Mouse (Mus musculus): ENCODE results near the gene Nup160.

The Nup160 gene

DNA sequence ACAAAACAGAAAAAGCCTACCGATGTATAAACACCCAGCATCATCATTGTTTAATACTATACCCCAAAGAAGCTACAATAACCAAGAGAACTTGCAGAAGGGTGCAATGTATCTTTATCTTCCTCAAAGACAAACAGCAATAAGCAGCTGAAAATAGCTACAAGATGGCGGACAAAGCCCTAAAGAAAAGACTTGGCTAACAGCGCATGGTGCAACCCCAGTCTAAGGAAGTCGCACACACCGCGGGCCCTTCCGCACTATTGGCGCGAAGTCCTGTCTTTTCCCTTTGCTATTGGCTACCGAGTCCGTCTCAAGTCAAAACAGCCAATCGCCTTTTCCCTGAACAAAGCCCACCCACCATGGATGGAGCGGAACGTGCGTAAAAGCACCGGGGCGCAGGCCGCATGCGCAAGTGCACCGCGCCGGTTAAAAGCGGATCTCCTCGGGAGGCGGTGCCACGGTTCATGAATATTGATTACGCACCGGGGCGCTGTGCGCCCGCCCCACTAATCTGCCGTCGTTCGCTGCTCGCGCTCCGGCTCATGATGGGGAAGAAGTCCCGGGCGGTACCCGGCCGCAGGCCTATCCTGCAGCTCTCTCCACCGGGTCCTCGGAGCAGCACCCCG is 68.2 kb downstream of the Nup160 start, which contains the start of gene Fnbp4:
Gene Fnbp4 (plus strand): TSS at position 318 of the 626 bp plus-strand sequence.
- DNase-seq (ENCODE audit: extremely low spot score), result peak; percentile 97

DNA sequence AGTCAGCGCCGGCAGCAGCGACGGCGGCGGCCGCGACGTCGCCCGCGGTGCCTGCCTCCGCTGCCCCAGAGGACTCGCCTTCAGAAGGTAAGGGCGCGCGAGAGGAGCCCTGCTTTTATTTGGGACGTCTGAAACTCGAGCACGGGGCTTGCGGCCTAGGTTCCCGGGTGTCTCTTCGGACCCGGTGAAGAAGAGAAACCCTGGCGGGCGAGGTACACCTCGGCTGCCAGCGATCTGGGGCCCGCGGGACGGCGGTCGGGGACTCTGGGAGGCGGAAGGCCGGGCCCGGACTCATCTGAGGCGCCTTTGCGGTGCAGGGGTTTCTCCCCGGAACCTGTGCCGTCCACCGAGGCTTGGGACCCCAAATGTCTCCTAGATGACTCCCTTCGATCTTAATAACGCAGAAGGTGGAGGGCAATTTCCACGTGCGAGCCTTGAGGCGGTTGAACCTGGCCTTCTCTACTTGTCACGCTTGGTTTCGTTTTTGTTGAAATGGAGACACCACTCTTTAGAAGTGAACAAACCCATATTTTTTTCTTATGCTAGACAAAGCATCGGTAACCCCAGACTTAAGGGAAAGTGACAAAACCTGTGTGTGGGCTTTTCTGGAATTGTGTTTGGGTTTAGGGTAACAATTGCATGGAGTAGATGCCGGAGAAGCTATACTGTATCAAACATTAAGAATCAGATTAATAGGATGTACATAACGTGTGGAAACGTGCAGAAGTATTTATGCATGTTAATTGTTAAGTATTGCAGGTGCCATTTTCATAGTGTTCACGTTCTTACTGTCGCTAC is 68.9 kb downstream of the Nup160 start:
- no peak for DNase-seq (ENCODE audit: extremely low spot score)

- peak; percentile 9 for DNase-seq (ENCODE audit: extremely low spot score)
These were observed 69.5 kb downstream of the Nup160 start for GRCm38 (mm10) chr2:90746538-90746865.

- no peak for DNase-seq (ENCODE audit: extremely low spot score)
These were observed 70.1 kb downstream of the Nup160 start for GRCm38 (mm10) chr2:90747131-90747530.

GRCm38 (mm10) chr2:90749676-90750459 is 72.9 kb downstream of the Nup160 start:
- DNase-seq (ENCODE audit: extremely low spot score), result no peak

DNA sequence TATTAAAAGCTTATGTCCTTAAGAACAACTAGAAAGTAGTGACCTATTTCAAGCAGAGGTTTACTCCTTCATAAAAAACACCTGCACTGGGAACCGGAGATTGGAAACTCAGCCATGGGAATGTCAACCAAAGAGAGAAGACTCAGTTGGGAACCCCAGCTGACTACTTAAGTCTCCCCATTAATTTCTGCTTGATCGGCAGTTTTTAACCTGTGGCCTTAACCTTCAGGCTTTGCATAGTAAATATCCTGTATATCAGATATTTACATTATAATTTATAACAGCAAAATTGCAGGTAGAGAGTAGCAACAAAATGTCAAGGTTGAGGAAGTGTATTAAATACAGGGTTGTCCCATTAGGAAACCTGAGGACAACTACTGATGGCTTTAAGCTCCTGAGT is 76.5 kb downstream of the Nup160 start:
- no peak for DNase-seq (ENCODE audit: extremely low spot score)

DNA sequence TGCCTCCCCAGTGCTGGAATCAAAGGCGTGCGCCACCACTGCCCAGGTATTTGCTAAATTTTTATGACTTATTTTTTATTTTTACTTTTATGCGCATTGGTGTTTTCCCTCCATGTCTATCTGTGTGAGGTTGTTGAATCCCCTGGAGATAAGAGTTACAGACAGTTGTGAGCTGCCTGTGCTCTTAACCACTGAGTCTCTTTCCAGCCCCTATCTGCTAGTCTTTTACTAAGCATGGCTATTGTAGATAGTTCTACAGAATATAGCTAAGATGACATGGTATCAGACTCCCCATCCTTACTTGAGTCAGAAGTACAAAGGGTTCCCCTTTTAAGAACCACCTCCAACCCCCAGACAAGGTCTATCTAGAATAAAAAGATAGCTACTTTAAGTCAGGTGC is 77.2 kb downstream of the Nup160 start:
- no peak for DNase-seq (ENCODE audit: extremely low spot score)

DNA sequence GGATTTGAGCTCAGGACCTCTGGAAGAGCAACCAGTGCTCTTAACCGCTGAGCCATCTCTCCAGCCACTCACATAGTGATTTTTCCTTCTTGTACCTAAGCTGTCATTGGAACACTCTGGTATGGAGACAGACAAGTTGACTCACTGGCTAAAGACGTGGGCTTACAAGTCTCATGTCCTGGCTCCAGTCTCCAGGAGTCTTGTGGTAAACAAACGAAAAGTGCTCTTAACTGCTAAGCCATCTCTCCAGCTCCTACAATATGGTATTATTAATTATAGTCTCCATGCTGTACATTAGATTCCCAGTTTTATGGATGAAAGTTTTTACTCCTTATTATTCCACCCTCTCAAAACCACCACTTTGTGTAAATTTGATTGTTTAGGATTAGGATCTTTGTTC is 88.1 kb downstream of the Nup160 start:
- DNase-seq (ENCODE audit: extremely low spot score), result no peak

DNA sequence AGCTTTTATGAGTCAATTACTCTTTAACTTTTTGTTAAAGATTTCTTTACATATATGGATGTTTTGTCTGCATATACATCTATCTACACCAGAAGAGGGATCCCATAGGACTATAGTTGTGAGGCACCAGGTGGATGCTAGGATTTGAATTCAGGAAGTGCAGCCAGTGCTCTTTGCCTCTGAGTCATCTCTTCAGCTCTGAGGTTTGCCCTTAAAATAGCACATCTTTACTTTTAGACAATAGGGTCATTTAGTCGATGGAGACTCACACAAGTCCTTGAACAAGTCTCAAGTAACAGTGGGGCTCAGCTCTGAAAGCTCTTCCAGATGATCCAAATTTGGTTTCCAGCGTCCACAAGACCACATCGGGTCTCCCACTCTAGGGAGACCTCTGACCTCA is 104.3 kb downstream of the Nup160 start:
- DNase-seq (ENCODE audit: extremely low spot score), result peak; percentile 7

GRCm38 (mm10) chr2:90781938-90782337 is 104.9 kb downstream of the Nup160 start:
- DNase-seq (ENCODE audit: extremely low spot score), result peak; percentile 6

DNA sequence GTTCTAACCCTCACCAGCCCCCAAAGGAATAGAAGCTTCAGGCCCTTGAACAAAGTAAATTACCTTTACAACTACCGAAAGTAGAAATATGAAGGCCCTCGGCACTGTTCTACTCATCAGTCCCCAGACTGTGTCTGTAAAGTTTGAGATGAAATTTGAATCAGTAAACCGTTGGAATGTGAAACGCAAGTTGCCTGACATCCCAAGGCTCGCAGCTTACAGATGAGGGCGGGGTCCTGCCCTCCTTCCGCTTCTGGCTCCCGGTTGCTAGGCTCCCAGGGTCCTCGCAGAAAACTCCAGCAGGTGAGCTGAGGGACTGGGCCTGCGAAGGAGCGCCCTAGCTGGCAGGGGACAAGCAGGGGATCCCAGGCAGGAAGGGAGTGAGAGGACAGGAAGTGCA is 105.4 kb downstream of the Nup160 start, which contains the start of gene Agbl2:
Gene Agbl2 (plus strand): TSS at position 270 of the 400 bp plus-strand sequence.
- peak; percentile 47 for DNase-seq (ENCODE audit: extremely low spot score)

DNA sequence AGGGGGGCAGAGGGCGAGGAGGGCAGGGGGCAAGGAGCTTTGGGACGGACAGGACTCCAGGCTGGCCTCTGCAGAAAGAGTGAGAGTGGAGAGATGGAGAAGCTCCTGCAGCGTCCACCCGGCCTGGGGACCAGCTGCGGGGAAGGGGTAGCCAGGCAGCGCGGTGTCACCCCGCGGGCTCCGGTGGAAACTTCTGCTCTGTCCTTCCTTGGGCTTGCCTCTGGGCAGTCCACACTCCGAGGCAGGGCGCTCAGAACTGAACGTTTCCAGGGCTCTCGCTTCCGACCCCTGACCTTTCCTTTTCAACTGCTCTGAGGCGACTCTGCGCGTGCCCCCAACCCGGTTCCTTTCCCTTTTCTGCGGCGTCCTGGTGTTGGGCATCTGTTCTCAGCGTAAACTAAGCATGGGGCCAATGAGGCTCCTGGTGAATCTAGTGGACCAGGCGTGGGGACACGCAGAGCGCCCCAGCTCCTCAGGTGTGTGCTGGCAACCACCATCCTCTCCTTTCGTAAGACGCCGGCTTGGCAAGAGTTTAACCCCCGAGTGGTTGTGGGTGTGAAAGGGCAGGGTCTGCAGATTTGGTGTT is 106.0 kb downstream of the Nup160 start:
- DNase-seq (ENCODE audit: extremely low spot score), result peak; percentile 58

Data from embryo, embryonic 9.5 days (tissue).